Mouse (Mus musculus): ENCODE results near the gene Foxo3. TPM values are rescaled to one million over a fixed set of nuclear protein-coding genes. Genes with fewer than 3 reads are reported as not detected.
A peak's percentile ranks its signal among the peaks of the same experiment; 100 is the strongest.

Gene Foxo3
- total and polyA plus RNA-seq, 2 experiments, result 17.0 to 35.4 TPM

DNA sequence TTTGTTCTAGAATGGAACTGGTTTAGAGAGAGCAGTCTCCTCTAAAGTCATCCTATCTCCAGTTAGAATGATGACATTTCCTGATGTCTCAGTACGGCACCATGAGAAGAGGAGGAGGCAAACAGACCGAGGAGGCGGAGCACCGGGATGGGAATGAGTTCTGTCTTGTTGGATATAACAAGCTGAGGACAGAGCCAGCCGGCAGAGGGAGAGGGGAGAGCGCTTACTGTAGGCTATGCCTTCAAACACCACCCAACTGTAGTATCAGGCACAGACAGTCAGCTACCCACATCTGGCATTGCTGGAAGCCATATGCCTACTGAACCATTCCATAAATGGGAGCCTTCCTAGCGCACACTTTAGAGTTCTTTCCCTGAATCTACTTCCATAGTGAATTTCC, 32.6 kb downstream of the Foxo3 start:
- H3K79me2 ChIP-seq (ENCODE audit: control insufficient read depth, insufficient read depth, low read length), result peaks cover 64% of the 10 kb centered on the region
- peaks cover 2% of the 10 kb centered on the region; the same call in 1 of the 2 replicates for H3K36me3 ChIP-seq (ENCODE audit: control insufficient read depth, insufficient read depth, low read length)
- peaks cover 35% of the 10 kb centered on the region for H3K4me1 ChIP-seq (ENCODE audit: control insufficient read depth, insufficient read depth, low read length)
- DNase-seq (ENCODE audit: extremely low read depth, low read depth, low spot score), result no peak
- H3K9ac ChIP-seq (ENCODE audit: low read depth, low read length), result no peak overlapping the region
- WGBS, result 86% methylated on average over 7 of the region's 7 CpGs
- no peaks in the 10 kb centered on the region for H3K27me3 ChIP-seq (ENCODE audit: control insufficient read depth, insufficient read depth, low read length)
- H3K27ac ChIP-seq (replicated peaks; ENCODE audit: insufficient read depth, low read depth, low read length), result no peak overlapping the region
- no peak for TF ChIP-seq POLR2A (IDR thresholded peaks at IDR 0.05; ENCODE audit: extremely low read depth, insufficient read depth, low read length)
- TF ChIP-seq CTCF (IDR thresholded peaks at IDR 0.05; ENCODE audit: low read depth, low read length), result no peak
- no peak overlapping the region for H3K4me3 ChIP-seq (ENCODE audit: insufficient read depth, low read depth, low read length)

GRCm38 (mm10) chr10:42242484-42242883, 34.1 kb downstream of the Foxo3 start:
- no peak overlapping the region for H3K4me3 ChIP-seq (ENCODE audit: insufficient read depth, low read depth, low read length)
- 85% methylated on average over 6 of the region's 6 CpGs for WGBS
- no peak overlapping the region for H3K9ac ChIP-seq (ENCODE audit: low read depth, low read length)
- peaks cover 65% of the 10 kb centered on the region for H3K79me2 ChIP-seq (ENCODE audit: control insufficient read depth, insufficient read depth, low read length)
- DNase-seq (ENCODE audit: extremely low read depth, low read depth, low spot score), result no peak
- H3K27ac ChIP-seq (replicated peaks; ENCODE audit: insufficient read depth, low read depth, low read length), result no peak overlapping the region
- H3K27me3 ChIP-seq (ENCODE audit: control insufficient read depth, insufficient read depth, low read length), result no peaks in the 10 kb centered on the region
- H3K36me3 ChIP-seq (ENCODE audit: control insufficient read depth, insufficient read depth, low read length), result peaks cover 2% of the 10 kb centered on the region; the same call in 1 of the 2 replicates
- TF ChIP-seq POLR2A (IDR thresholded peaks at IDR 0.05; ENCODE audit: extremely low read depth, insufficient read depth, low read length) (no peak), CTCF (IDR thresholded peaks at IDR 0.05; ENCODE audit: low read depth, low read length) (0 out of 2 replicates have a peak, but pooled peaks have one; percentile 9)
- peaks cover 27% of the 10 kb centered on the region for H3K4me1 ChIP-seq (ENCODE audit: control insufficient read depth, insufficient read depth, low read length)

GRCm38 (mm10) chr10:42241775-42242174, 34.8 kb downstream of the Foxo3 start:
- no peak overlapping the region; the same call in 1 of the 2 replicates for H3K27ac ChIP-seq (replicated peaks; ENCODE audit: insufficient read depth, low read depth, low read length)

GRCm38 (mm10) chr10:42239810-42240111, 36.8 kb downstream of the Foxo3 start:
- 94% methylated on average over 6 of the region's 6 CpGs for WGBS
- Histone ChIP-seq H3K79me2 (ENCODE audit: control insufficient read depth, insufficient read depth, low read length) (peaks cover 62% of the 10 kb centered on the region), H3K36me3 (ENCODE audit: control insufficient read depth, insufficient read depth, low read length) (no peaks in the 10 kb centered on the region), H3K9ac (ENCODE audit: low read depth, low read length) (no peak overlapping the region), H3K4me1 (ENCODE audit: control insufficient read depth, insufficient read depth, low read length) (peaks cover 27% of the 10 kb centered on the region), H3K4me3 (ENCODE audit: insufficient read depth, low read depth, low read length) (no peak overlapping the region), H3K27ac (replicated peaks; ENCODE audit: insufficient read depth, low read depth, low read length) (no peak overlapping the region), H3K27me3 (ENCODE audit: control insufficient read depth, insufficient read depth, low read length) (no peaks in the 10 kb centered on the region)
- DNase-seq (ENCODE audit: extremely low read depth, low read depth, low spot score), result no peak
- TF ChIP-seq CTCF (IDR thresholded peaks at IDR 0.05; ENCODE audit: low read depth, low read length) (no peak), POLR2A (IDR thresholded peaks at IDR 0.05; ENCODE audit: extremely low read depth, insufficient read depth, low read length) (no peak)

More at GRCm38 (mm10) chr10:42241775-42242174, 34.8 kb downstream of the Foxo3 start:
- 88% methylated on average over 4 of the region's 4 CpGs for WGBS
- Histone ChIP-seq H3K27me3 (ENCODE audit: control insufficient read depth, insufficient read depth, low read length) (no peaks in the 10 kb centered on the region), H3K9ac (ENCODE audit: low read depth, low read length) (no peak overlapping the region), H3K4me3 (ENCODE audit: insufficient read depth, low read depth, low read length) (no peak overlapping the region), H3K4me1 (ENCODE audit: control insufficient read depth, insufficient read depth, low read length) (peaks cover 27% of the 10 kb centered on the region), H3K36me3 (ENCODE audit: control insufficient read depth, insufficient read depth, low read length) (no peaks in the 10 kb centered on the region), H3K79me2 (ENCODE audit: control insufficient read depth, insufficient read depth, low read length) (peaks cover 64% of the 10 kb centered on the region)
- no peak for DNase-seq (ENCODE audit: extremely low read depth, low read depth, low spot score)
- TF ChIP-seq CTCF (IDR thresholded peaks at IDR 0.05; ENCODE audit: low read depth, low read length) (no peak), POLR2A (IDR thresholded peaks at IDR 0.05; ENCODE audit: extremely low read depth, insufficient read depth, low read length) (no peak)

DNA sequence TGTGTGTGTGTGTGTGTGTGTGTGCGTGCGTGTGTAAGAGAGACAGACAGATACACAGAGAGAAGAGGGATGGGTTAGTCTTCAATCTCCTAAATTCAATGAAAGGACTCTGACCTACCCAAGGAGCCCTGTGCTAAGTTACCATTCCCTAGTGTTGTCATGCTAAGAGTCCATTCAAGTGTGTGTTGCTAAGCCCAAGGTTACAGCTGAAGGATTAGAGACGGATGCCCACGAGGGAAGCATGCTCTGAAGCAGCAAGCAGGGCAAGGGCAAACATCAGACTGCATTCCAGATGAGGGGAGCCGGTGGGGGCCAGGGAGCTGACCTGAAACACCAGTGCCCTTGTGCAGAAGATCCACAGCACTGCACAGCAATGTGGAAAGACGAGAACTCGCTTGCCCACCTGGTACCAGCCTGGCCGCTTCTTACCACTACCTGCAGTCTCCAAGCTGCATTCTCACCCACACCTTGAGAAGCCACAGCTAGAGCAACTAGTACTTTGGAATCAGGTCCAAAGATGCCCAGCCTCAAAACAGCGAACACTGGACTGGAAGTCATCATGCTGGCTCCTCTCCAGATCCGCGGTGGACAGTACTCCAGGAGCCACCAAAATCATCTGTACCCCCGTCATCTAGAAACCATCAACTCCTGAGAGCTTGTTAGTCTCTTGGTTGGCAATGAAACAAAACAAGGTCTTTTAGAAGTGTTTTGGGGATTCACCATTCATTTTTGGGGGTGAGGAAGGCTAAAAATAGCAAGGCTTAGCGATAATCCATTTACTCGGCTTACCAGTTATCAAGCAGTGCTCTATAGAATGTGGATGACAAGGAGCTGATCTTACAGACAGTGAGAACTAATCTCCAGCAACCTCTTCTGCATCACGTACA, 37.4 kb downstream of the Foxo3 start:
- peaks cover 24% of the 10 kb centered on the region for H3K4me1 ChIP-seq (ENCODE audit: control insufficient read depth, insufficient read depth, low read length)
- H3K27me3 ChIP-seq (ENCODE audit: control insufficient read depth, insufficient read depth, low read length), result no peaks in the 10 kb centered on the region
- no peak overlapping the region for H3K4me3 ChIP-seq (ENCODE audit: insufficient read depth, low read depth, low read length)
- no peak overlapping the region; the same call in 1 of the 2 replicates for H3K27ac ChIP-seq (replicated peaks; ENCODE audit: insufficient read depth, low read depth, low read length)
- peak; percentile 78 for DNase-seq (ENCODE audit: extremely low read depth, low read depth, low spot score)
- H3K79me2 ChIP-seq (ENCODE audit: control insufficient read depth, insufficient read depth, low read length), result peaks cover 59% of the 10 kb centered on the region
- no peak overlapping the region for H3K9ac ChIP-seq (ENCODE audit: low read depth, low read length)
- no peaks in the 10 kb centered on the region for H3K36me3 ChIP-seq (ENCODE audit: control insufficient read depth, insufficient read depth, low read length)
- 68% methylated on average over 15 of the region's 15 CpGs for WGBS
- TF ChIP-seq CTCF (IDR thresholded peaks at IDR 0.05; ENCODE audit: low read depth, low read length) (no peak), POLR2A (IDR thresholded peaks at IDR 0.05; ENCODE audit: extremely low read depth, insufficient read depth, low read length) (no peak)

GRCm38 (mm10) chr10:42238296-42238695, 38.3 kb downstream of the Foxo3 start:
- 85% methylated on average over 5 of the region's 5 CpGs for WGBS
- Histone ChIP-seq H3K27me3 (ENCODE audit: control insufficient read depth, insufficient read depth, low read length) (no peaks in the 10 kb centered on the region), H3K9ac (ENCODE audit: low read depth, low read length) (no peak overlapping the region), H3K4me1 (ENCODE audit: control insufficient read depth, insufficient read depth, low read length) (peaks cover 30% of the 10 kb centered on the region), H3K4me3 (ENCODE audit: insufficient read depth, low read depth, low read length) (no peak overlapping the region), H3K27ac (replicated peaks; ENCODE audit: insufficient read depth, low read depth, low read length) (no peak overlapping the region), H3K36me3 (ENCODE audit: control insufficient read depth, insufficient read depth, low read length) (no peaks in the 10 kb centered on the region), H3K79me2 (ENCODE audit: control insufficient read depth, insufficient read depth, low read length) (peaks cover 59% of the 10 kb centered on the region)
- TF ChIP-seq POLR2A (IDR thresholded peaks at IDR 0.05; ENCODE audit: extremely low read depth, insufficient read depth, low read length) (no peak), CTCF (IDR thresholded peaks at IDR 0.05; ENCODE audit: low read depth, low read length) (no peak)
- DNase-seq (ENCODE audit: extremely low read depth, low read depth, low spot score), result no peak

Measured in liver, adult 2 months (tissue).